Mouse (Mus musculus): ENCODE measurements around the gene Cryzl2. TPM values are rescaled to one million over a fixed set of nuclear protein-coding genes. Genes with fewer than 3 reads are reported as not detected.

The Cryzl2 gene
- polyA plus RNA-seq (2012; rRNA removed) = 3.3 TPM in 2 replicates

DNA sequence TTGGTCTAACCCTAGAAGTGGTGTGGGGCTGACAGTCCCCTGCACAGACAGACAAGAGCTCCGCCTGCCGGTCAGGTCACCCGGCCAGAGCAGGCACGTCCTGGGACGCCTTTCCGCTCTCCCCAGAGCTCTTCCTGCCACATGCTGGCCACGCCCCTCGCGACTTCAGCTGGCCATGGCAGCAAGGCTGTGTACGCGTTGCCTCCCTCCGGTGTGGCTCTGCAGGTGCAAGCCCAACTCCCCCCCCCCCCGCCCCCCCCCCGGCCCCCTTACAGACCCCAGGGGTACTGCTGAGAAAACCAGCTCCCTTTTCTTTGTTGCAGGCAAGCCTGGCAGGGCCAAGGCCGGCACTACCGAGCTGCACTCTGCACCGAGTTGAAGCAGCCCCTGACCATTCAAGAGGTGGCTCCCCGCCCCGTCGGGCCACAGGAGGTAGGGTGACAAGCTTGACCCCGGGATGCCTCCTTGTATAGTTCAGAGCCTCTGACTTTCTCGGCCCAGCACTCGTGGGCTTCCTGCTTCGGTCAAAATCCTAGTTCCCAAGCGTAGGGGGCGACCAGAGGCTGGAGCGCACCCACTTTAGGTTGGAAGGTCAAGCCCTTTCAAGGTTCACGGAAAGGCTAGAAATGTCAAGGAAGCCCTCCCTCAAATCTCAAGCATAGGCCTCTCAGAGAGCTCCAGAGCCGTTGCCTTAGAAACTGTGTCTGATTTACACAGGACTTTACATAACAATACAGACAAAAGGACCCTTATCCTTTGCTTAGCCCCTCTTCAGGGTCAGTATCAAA is at the start of gene Cryzl2:
Cryzl2 (plus strand) TSS at position 157 of the 788 bp plus-strand sequence.

DNA sequence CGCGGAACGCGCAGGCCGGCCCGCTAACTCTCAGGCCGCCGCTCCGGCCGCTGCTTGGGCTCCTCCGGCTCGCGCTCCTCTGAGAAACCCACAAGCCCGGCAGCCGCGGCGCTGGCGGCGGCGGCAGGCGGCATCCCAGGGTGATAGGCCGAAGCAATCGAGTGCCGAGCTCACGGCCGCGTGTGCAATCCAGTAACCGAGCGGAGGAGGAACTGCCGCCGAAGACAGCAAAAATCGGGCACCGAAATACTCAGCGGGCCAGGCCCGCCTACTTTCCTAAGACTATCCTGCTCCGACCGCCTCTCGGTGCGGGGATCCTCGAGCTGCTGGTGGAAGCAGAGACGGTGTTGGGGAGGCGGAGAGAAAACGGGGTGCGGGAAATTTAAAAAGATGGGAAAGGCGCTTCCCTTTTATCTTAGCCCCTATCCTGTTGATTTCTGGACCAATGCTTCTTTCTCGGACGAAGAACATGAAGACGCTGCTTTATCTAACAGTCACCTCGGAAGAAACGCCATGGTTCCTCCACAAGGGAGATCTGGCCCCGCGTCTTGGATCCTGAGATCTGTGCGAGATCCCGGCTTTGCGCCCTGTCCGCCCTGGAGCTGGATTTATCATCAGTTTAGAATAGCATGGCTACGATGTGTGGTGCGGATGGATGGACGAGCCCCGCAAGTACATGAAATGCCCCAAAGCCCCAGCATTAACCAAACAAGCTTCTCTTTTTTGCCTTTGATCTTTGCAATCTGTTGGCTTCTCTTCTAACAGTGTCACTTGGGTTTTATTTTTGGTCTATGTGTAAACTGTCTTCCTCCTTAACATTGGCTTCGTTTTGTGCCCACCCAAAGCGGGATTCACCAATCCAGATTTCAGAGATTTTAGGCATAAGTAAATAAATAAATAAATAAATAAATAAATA is 45.7 kb upstream of the Cryzl2 start, which contains the start of gene Rasal2:
Rasal2 (minus strand) TSS at position 142 of the 916 bp plus-strand sequence.

DNA sequence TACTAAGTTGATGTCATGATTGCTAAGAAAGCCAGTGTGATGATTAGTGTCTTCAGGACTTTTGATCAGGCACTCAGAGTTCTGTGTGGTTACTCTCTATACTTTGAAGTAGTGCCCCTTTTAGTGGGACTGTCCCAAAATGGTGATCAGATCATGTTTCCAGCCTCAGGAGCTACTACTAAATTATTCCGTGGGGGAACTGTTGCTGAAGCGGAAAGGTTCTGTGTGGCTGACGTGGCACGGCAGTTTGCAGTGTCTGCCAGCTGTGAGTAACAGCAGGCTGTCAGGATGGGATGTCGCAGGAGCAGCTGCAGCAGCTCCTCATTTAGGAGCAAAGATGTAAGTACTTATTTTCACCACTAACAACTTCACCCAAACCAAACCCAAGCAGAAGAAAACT is 48.1 kb downstream of the Cryzl2 start, which contains the start of gene Sec16b:
Sec16b (plus strand) TSS at position 207 of the 400 bp plus-strand sequence.

Other genes starting within 250 kb of the Cryzl2 start
- gene Rasal2, start 46.0 kb upstream of the Cryzl2 start, polyA plus RNA-seq (2012; rRNA removed) = 0.63 and 0.93 TPM in 2 replicates
- 5.5 and 7.2 TPM in 2 replicates for gene Sec16b, start 48.2 kb downstream of the Cryzl2 start, polyA plus RNA-seq (2012; rRNA removed)

Data from stomach, adult 2 months (tissue).